Mouse (Mus musculus) erythroblast, embryonic 14.5 days (primary cell): Measurements from ENCODE around the gene Accsl.

Experiments used
- GATA1 ChIP-seq: IDR thresholded peaks from 2 replicates; pipeline ENCODE4 v1.6.1; 2012; ENCODE audit warnings: low read length, inconsistent platforms, mixed read lengths
- TAL1 ChIP-seq: IDR thresholded peaks from 3 replicates; pipeline ENCODE4 v1.6.1; 2012; ENCODE audit warnings: low read length, inconsistent platforms, mixed read lengths

- TF ChIP-seq GATA1 (no peak), TAL1 (no peak)
Observed at GRCm38 (mm10) chr2:93881640-93882367, 12.8 kb upstream of the Accsl start.
